Mouse (Mus musculus): ENCODE data around the gene Vmac. TPM values are rescaled to one million over a fixed set of nuclear protein-coding genes. Genes with fewer than 3 reads are reported as not detected.

The Vmac gene
- polyA plus RNA-seq, 1 experiment from 2014 or later = 26.1 TPM

GRCm38 (mm10) chr17:56736534-56736933 is 18.7 kb upstream of the Vmac start:
- no peak overlapping the region for H3K27ac ChIP-seq (replicated peaks)
- H3K4me3 ChIP-seq (replicated peaks) = no peak overlapping the region
- H3K4me1 ChIP-seq = no peaks in the 10 kb centered on the region
- no peak for ATAC-seq (ENCODE audit: insufficient number of reproducible peaks, low FRiP score, low TSS enrichment, low read depth)
- H3K36me3 ChIP-seq = no peaks in the 10 kb centered on the region
- WGBS = 41% methylated on average over 8 of the region's 8 CpGs
- H3K27me3 ChIP-seq = no peaks in the 10 kb centered on the region
- no peak overlapping the region for H3K9ac ChIP-seq
- no peak overlapping the region for H3K4me2 ChIP-seq (replicated peaks)
- H3K9me3 ChIP-seq (replicated peaks) = no peaks in the 10 kb centered on the region

GRCm38 (mm10) chr17:56729656-56730055 is 11.8 kb upstream of the Vmac start:
- Histone ChIP-seq H3K27ac (replicated peaks) (no peak overlapping the region), H3K4me3 (replicated peaks) (no peak overlapping the region), H3K27me3 (no peaks in the 10 kb centered on the region), H3K4me2 (replicated peaks) (no peak overlapping the region), H3K4me1 (peaks cover 33% of the 10 kb centered on the region), H3K36me3 (no peaks in the 10 kb centered on the region), H3K9ac (no peak overlapping the region), H3K9me3 (replicated peaks) (no peaks in the 10 kb centered on the region)
- WGBS = 63% methylated on average over 2 of the region's 2 CpGs
- no peak for ATAC-seq (ENCODE audit: insufficient number of reproducible peaks, low FRiP score, low TSS enrichment, low read depth)

GRCm38 (mm10) chr17:56729151-56729550 is 11.3 kb upstream of the Vmac start:
- no peak overlapping the region for H3K9ac ChIP-seq
- no peak for ATAC-seq (ENCODE audit: insufficient number of reproducible peaks, low FRiP score, low TSS enrichment, low read depth)
- WGBS = 37% methylated on average over 6 of the region's 6 CpGs

GRCm38 (mm10) chr17:56728117-56728516 is 10.3 kb upstream of the Vmac start:
- Histone ChIP-seq H3K36me3 (peaks cover 3% of the 10 kb centered on the region; the same call in 1 of the 2 replicates), H3K9me3 (replicated peaks) (no peaks in the 10 kb centered on the region), H3K4me2 (replicated peaks) (peak overlapping the region; percentile 17; the same call in 1 of the 2 replicates), H3K9ac (no peak overlapping the region), H3K4me1 (peaks cover 33% of the 10 kb centered on the region), H3K27me3 (no peaks in the 10 kb centered on the region), H3K27ac (replicated peaks) (no peak overlapping the region), H3K4me3 (replicated peaks) (no peak overlapping the region)
- WGBS = 15% methylated on average over 12 of the region's 12 CpGs
- 0 out of 2 replicates have a peak, but pooled peaks have one; percentile 20 for ATAC-seq (ENCODE audit: insufficient number of reproducible peaks, low FRiP score, low TSS enrichment, low read depth)

More at GRCm38 (mm10) chr17:56729151-56729550, 11.3 kb upstream of the Vmac start:
- Histone ChIP-seq H3K4me2 (replicated peaks) (no peak overlapping the region), H3K27ac (replicated peaks) (no peak overlapping the region), H3K4me3 (replicated peaks) (no peak overlapping the region), H3K4me1 (peaks cover 33% of the 10 kb centered on the region), H3K36me3 (no peaks in the 10 kb centered on the region), H3K27me3 (no peaks in the 10 kb centered on the region), H3K9me3 (replicated peaks) (no peaks in the 10 kb centered on the region)

- H3K4me2 ChIP-seq (replicated peaks) = 0 out of 2 replicates have a peak overlapping the region, but pooled peaks have one; percentile 17
- no peak for ATAC-seq (ENCODE audit: insufficient number of reproducible peaks, low FRiP score, low TSS enrichment, low read depth)
- peaks cover 7% of the 10 kb centered on the region; the same call in 1 of the 2 replicates for H3K36me3 ChIP-seq
- H3K27ac ChIP-seq (replicated peaks) = peak overlapping the region; percentile 48; the same call in 1 of the 2 replicates
- no peak overlapping the region for H3K4me3 ChIP-seq (replicated peaks)
- H3K27me3 ChIP-seq = no peaks in the 10 kb centered on the region
- no peaks in the 10 kb centered on the region for H3K9me3 ChIP-seq (replicated peaks)
- 10% methylated on average over 12 of the region's 12 CpGs for WGBS
- no peak overlapping the region for H3K9ac ChIP-seq
- H3K4me1 ChIP-seq = peaks cover 33% of the 10 kb centered on the region
Measured at GRCm38 (mm10) chr17:56727659-56728058, 9.8 kb upstream of the Vmac start.

GRCm38 (mm10) chr17:56727029-56727649 is 9.3 kb upstream of the Vmac start:
- 12% methylated on average over 7 of the region's 7 CpGs for WGBS
- Histone ChIP-seq H3K27me3 (no peaks in the 10 kb centered on the region), H3K4me3 (replicated peaks) (no peak overlapping the region), H3K36me3 (peaks cover 13% of the 10 kb centered on the region; the same call in 1 of the 2 replicates), H3K4me2 (replicated peaks) (no peak overlapping the region), H3K9me3 (replicated peaks) (no peaks in the 10 kb centered on the region), H3K4me1 (peaks cover 33% of the 10 kb centered on the region), H3K27ac (replicated peaks) (peak overlapping the region; percentile 48; the same call in 1 of the 2 replicates), H3K9ac (no peak overlapping the region)
- ATAC-seq (ENCODE audit: insufficient number of reproducible peaks, low FRiP score, low TSS enrichment, low read depth) = no peak

GRCm38 (mm10) chr17:56723419-56724161 is 5.8 kb upstream of the Vmac start:
- no peak overlapping the region for H3K9ac ChIP-seq
- no peak for ATAC-seq (ENCODE audit: insufficient number of reproducible peaks, low FRiP score, low TSS enrichment, low read depth)
- H3K27ac ChIP-seq (replicated peaks) = no peak overlapping the region
- no peak overlapping the region for H3K4me2 ChIP-seq (replicated peaks)
- H3K9me3 ChIP-seq (replicated peaks) = no peaks in the 10 kb centered on the region
- no peak overlapping the region for H3K4me3 ChIP-seq (replicated peaks)
- WGBS = 81% methylated on average over 11 of the region's 11 CpGs
- H3K27me3 ChIP-seq = no peaks in the 10 kb centered on the region
- H3K4me1 ChIP-seq = peaks cover 35% of the 10 kb centered on the region
- H3K36me3 ChIP-seq = peaks cover 26% of the 10 kb centered on the region; the same call in 1 of the 2 replicates

GRCm38 (mm10) chr17:56722441-56722840 is 4.6 kb upstream of the Vmac start:
- Histone ChIP-seq H3K9me3 (replicated peaks) (no peaks in the 10 kb centered on the region), H3K36me3 (peaks cover 26% of the 10 kb centered on the region; the same call in 1 of the 2 replicates), H3K9ac (no peak overlapping the region), H3K27me3 (no peaks in the 10 kb centered on the region), H3K4me1 (peaks cover 31% of the 10 kb centered on the region), H3K27ac (replicated peaks) (no peak overlapping the region), H3K4me2 (replicated peaks) (no peak overlapping the region), H3K4me3 (replicated peaks) (no peak overlapping the region)
- ATAC-seq (ENCODE audit: insufficient number of reproducible peaks, low FRiP score, low TSS enrichment, low read depth) = no peak
- WGBS = 90% methylated on average over 5 of the region's 5 CpGs

- H3K4me2 ChIP-seq (replicated peaks) = peak overlapping the region; percentile 84
- H3K36me3 ChIP-seq = peaks cover 21% of the 10 kb centered on the region
- peak overlapping the region; percentile 90 for H3K27ac ChIP-seq (replicated peaks)
- peak overlapping the region; percentile 89 for H3K4me3 ChIP-seq (replicated peaks)
- H3K9me3 ChIP-seq (replicated peaks) = no peaks in the 10 kb centered on the region
- H3K9ac ChIP-seq = peak overlapping the region; percentile 90
- H3K27me3 ChIP-seq = no peaks in the 10 kb centered on the region
- H3K4me1 ChIP-seq = peaks cover 37% of the 10 kb centered on the region
- under 1% methylated on average over 54 of the region's 55 CpGs for WGBS
- peak; percentile 92 for ATAC-seq (ENCODE audit: insufficient number of reproducible peaks, low FRiP score, low TSS enrichment, low read depth)
Measured at GRCm38 (mm10) chr17:56716655-56717362, 1.0 kb downstream of the Vmac start.

GRCm38 (mm10) chr17:56715914-56716654 is 1.7 kb downstream of the Vmac start:
- Histone ChIP-seq H3K27me3 (no peaks in the 10 kb centered on the region), H3K4me3 (replicated peaks) (peak overlapping the region; percentile 89), H3K36me3 (peaks cover 21% of the 10 kb centered on the region), H3K9ac (peak overlapping the region; percentile 87), H3K27ac (replicated peaks) (peak overlapping the region; percentile 89), H3K4me1 (peaks cover 37% of the 10 kb centered on the region), H3K4me2 (replicated peaks) (peak overlapping the region; percentile 84), H3K9me3 (replicated peaks) (no peaks in the 10 kb centered on the region)
- 25% methylated on average over 22 of the region's 22 CpGs for WGBS
- ATAC-seq (ENCODE audit: insufficient number of reproducible peaks, low FRiP score, low TSS enrichment, low read depth) = peak; percentile 26; the same call in 1 of the 2 replicates
